Mouse (Mus musculus) left cerebral cortex, postnatal 14 days (tissue): ENCODE results near the gene Mast1. TPM values are rescaled to one million over a fixed set of nuclear protein-coding genes. Genes with fewer than 3 reads are reported as not detected.
"Not testable (repeated sequence)": the region's sequence is repeated elsewhere in the genome, so short reads cannot be mapped to it uniquely, and the experiment has no call there.

ENCODE experiments used
- DNase-seq, 2 experiments: peaks; one replicate each; pipeline ENCODE4 v3.0.0; 2021 to 2022; ENCODE audit warnings: low spot score in 2 of 2, mixed read lengths in 1 of 2
- intact Hi-C: fragments of 180-260 bp; cut with DNase I; formaldehyde crosslinking; loops from one replicate; pipeline ENCODE4 v1.15.1; 2025
- total RNA-seq, 2 experiments: library from RNA; stranded (reverse); gene quantifications; 2 replicates each; pipeline ENCODE4 v1.2.3; 2021

Gene Mast1
- total RNA-seq, 2 experiments from 2014 or later = 139 to 146 TPM

DNA sequence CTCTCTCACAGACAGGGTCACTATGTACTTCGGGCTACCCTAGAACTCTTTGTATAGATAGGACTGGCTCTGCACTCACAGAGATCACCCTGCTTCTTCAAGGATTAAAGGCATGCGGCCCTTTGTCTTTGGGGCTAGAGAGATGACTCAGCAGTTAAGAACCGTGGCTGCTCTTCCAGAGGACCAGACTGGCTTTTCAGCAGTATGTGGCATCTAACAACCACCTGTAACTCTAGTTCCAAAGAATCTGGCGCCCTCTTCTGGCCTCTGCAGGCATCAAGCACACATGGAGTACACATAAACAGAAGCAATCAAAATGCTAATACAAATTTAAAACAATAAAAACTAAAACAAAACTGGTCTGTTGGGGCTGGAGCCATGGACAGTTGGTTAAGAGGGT lies 23.2 kb downstream of the Mast1 start:
- peak in 1 of 2 experiments; percentile 80 for DNase-seq
- intact Hi-C loops = no loop called here

DNA sequence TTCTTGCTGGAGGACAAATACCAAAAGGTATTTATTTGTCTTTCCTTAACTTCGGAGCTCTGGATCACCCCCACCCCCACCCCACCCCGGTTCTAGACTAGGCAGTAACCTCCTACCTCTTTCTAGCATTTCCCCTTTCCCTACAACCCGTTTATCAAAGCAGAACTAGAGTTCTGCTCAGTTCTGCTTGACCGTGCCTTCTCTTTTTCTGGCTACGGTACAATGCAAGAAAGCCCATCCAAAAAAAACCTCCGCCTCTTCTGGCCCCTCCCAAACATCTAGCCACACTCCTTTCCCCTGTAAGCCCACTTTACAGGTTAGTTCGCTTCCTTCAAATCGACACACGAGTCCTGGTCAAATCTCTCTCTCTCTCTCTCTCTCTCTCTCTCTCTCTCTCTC lies 23.7 kb downstream of the Mast1 start:
- DNase-seq = no peak
- intact Hi-C loops = no loop called here

DNA sequence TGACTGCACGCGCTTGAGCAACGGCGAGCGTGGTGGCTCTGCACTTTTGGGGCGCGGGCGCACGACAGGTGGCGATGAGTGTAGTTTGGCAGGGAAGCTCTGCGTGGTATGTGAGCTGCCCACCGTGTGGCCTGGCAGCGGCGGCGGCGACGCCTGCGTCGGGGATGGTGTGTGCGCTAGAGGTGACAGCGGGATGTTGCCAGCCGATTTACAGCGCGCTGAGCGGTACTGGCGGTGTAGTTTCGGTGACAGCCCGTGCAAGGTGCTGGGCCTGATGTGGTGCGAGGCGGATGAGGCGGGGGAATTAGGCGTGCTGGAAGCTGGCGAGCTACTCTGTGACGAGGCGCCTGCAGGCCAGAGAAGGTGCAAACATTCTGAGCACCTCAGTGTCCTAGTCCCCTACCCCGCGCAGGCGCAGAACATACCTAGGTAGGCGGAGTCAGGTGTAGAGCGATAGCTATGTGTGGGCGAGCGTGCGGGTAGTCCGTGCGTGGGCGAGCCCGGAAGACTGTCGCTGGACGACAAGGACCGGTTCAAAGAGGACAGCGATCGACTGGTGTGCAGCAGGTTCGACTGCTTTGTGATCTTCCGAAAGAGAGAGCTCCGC lies 24.2 kb downstream of the Mast1 start:
- intact Hi-C loops = no loop called here
- DNase-seq = peak; percentile 46 to 70

GRCm38 (mm10) chr8:84912391-84912790 lies 24.8 kb downstream of the Mast1 start:
- intact Hi-C loops = no loop called here

GRCm38 (mm10) chr8:84911854-84912253 lies 25.3 kb downstream of the Mast1 start:
- intact Hi-C loops = no loop called here
- no peak for DNase-seq

More at GRCm38 (mm10) chr8:84912391-84912790, 24.8 kb downstream of the Mast1 start:
- DNase-seq = no peak

DNA sequence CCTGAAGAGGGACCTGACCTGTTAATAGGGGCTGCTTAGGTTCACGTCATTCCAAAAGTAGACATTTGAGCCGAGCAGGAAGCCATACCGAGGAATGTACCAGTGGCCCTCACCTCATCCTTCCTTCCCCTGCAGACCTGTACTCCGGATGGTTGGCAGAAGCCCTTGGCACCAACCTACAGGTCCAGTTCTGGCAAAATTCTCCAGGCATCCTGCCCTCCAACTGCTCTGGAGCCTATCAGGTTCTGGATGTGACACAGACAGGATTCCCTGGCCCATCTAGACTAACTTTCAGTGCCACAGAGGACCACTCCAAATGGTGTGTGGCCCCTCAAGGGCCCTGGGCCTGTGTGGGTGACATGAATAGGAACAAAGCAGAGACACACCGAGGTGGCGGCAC lies 26.6 kb downstream of the Mast1 start:
- intact Hi-C loops = no loop called here
- no peak for DNase-seq

GRCm38 (mm10) chr8:84909949-84910348 lies 27.2 kb downstream of the Mast1 start:
- DNase-seq = no peak

GRCm38 (mm10) chr8:84909162-84909767 lies 27.9 kb downstream of the Mast1 start:
- DNase-seq = no peak
- intact Hi-C loops = no loop called here

More at GRCm38 (mm10) chr8:84909949-84910348, 27.2 kb downstream of the Mast1 start:
- intact Hi-C loops = no loop called here

DNA sequence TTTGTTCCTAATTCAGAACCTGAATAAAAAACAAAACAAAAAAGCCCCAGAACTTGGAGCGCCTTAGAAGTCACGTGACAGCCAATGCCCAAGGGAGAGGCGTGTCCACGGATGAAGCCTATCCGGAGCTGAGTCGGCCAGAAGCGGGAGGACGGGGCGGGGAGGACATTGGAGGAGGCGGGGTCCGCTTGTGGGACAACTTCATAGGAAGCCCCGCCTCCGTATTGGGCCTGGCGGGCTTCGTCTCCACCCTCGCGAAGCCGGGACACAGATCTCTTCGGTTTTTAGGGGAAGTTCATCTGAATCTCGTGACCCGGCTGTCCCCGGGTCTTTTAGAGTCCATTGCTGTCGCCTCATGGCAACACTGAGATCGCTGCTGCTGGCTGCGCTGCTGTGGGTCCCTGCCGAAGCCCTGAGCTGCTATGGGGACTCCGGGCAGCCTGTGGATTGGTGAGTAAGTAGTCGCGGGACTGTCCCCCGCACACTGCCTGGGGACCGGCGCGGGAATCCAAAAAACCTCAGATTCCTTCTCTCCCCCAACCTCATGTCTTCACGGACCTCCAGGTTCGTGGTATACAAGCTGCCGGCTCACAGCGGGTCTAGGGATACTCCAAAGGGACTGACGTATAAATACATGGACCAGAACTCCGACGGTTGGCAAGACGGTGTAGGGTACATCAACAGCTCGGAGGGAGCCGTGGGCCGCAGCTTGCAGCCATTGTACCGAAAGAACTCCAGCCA lies 28.6 kb downstream of the Mast1 start, which contains the start of gene Dnase2a:
Gene Dnase2a, plus strand, starts transcription at position 140 of the 741 bp plus-strand sequence.
- intact Hi-C loops = no loop called here
- peak; percentile 85 to 92 for DNase-seq

- DNase-seq, intact Hi-C loops: not testable (repeated sequence)
Measured at GRCm38 (mm10) chr8:84907979-84908378, 29.2 kb downstream of the Mast1 start.

- DNase-seq = no peak
- intact Hi-C loops = no loop called here
Measured at GRCm38 (mm10) chr8:84907493-84907892, 29.7 kb downstream of the Mast1 start.

DNA sequence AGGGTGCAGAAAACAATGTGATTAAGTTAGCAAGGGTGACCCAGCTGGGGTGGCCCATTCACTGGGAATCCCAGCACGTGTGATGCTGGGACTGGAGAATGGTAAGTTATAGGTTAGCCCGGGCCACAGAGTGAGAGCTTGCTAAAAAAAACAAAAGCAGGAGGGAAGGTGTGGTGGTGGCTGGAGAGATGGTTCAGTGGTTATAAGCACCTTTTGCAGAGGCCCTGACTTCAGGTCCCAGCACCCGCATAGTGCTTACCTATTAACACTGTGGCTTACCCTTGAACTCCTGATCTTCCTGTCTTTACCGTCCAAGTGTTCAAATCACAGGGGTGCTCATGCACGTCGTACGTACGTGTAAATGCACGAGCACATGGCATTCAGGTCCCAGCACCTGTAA lies 30.1 kb downstream of the Mast1 start:
- intact Hi-C loops = no loop called here
- DNase-seq = no peak

GRCm38 (mm10) chr8:84904351-84904750 lies 32.8 kb downstream of the Mast1 start:
- intact Hi-C loops = loop anchor here (5.0 kb wide), 1 partner anchor 57 kb away; the partner anchor contains the start of gene Calr
- no peak for DNase-seq

DNA sequence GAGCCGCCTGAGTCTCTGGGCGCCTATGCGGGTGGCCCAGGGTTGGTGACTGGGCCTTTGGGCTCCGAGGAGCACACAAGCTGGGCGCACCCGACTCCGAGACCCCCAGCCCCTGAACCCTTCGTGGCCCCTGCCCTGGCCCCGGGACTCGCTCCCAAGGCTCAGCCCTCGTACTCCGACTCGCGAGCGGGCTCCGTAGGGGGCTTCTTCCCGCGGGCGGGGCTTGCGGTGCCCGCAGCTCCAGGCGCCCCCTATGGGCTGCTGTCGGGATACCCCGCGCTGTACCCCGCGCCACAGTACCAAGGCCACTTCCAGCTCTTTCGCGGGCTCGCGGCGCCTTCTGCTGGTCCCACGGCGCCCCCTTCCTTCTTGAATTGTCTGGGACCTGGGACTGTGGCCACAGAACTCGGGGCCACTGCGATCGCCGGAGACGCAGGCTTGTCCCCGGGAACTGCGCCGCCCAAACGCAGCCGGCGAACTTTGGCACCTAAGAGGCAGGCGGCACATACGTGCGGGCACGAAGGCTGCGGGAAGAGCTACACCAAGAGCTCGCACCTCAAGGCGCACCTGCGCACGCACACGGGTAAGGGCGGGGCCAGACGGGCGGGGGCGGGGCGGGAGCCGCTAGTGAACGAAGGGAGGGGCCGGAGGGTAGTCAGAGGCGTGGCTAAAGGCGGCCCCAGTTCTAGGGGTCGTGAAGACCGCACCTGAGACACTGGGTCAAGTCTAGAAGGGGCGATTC lies 34.1 kb downstream of the Mast1 start:
- peak; percentile 93 to 94 for DNase-seq
- intact Hi-C loops = loop anchor here (5.0 kb wide), 1 partner anchor 56 kb away; the partner anchor contains the start of gene Calr

GRCm38 (mm10) chr8:84902367-84902919 lies 34.7 kb downstream of the Mast1 start:
- intact Hi-C loops = loop anchor here (5.0 kb wide), 1 partner anchor 55 kb away; the partner anchor contains the start of gene Calr
- no peak for DNase-seq

- DNase-seq = no peak
- intact Hi-C loops = loop anchor here (5.0 kb wide), 1 partner anchor 54 kb away; the partner anchor contains the start of gene Calr
Measured at GRCm38 (mm10) chr8:84901752-84902151, 35.4 kb downstream of the Mast1 start, which contains the start of gene Klf1. Klf1 (plus strand) TSS chr8:84901928.

DNA sequence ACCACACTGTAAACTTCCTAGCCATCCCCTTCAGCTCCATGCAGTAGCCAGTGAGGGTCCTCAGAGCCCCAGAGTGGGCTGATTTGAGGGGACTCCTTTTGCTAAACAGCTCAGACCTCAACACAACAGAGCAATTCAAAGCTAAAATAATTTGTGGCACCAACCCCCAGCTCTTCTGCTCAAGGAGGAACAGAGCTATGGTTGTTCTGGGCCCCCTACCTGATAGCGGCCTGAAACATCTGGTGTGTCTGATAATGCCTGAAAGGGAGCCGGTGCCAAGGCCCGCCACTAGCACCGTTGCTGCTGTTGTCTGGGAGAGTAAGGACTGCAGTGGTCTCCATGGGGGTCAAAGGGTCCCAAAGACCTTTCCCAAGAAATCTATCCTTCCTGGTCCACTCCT lies 36.1 kb downstream of the Mast1 start:
- intact Hi-C loops = loop anchor here (5.0 kb wide), 1 partner anchor 54 kb away; the partner anchor contains the start of gene Calr
- DNase-seq = no peak

GRCm38 (mm10) chr8:84895963-84896362 lies 41.2 kb downstream of the Mast1 start:
- intact Hi-C loops = no loop called here
- no peak for DNase-seq

- intact Hi-C loops = no loop called here
- DNase-seq = peak; percentile 92 to 95
Measured at GRCm38 (mm10) chr8:84893709-84894134, 43.4 kb downstream of the Mast1 start, which contains the start of gene Gcdh. Gcdh (minus strand) TSS chr8:84893921.
